Mouse (Mus musculus) limb, embryonic 13.5 days (tissue): Measurements from ENCODE around the gene Stambpl1. TPM values are rescaled to one million over a fixed set of nuclear protein-coding genes. Genes with fewer than 3 reads are reported as not detected.

Experiments
- ATAC-seq: fragments of 200-750 bp; cut with Nextera tagmentation; 2 replicates; pipeline ENCODE4 v1.8.0; 2017; ENCODE audit warnings: low read depth, moderate number of reproducible peaks, moderate TSS enrichment; ENCODE audit not compliant: low FRiP score
- H3K27ac ChIP-seq: fragments of 300-500 bp; sonication (generic); 2 replicates; pipeline ENCODE4 v1.5.1; 2015; ENCODE audit warnings: inconsistent platforms, mild to moderate bottlenecking, moderate library complexity
- H3K27me3 ChIP-seq: fragments of 300-500 bp; sonication (generic); 2 replicates; pipeline ENCODE4 v1.6.1; 2015; ENCODE audit warnings: mild to moderate bottlenecking, inconsistent platforms
- H3K36me3 ChIP-seq: fragments of 300-500 bp; sonication (generic); 2 replicates; pipeline ENCODE4 v1.6.1; 2015; ENCODE audit warnings: inconsistent platforms, mild to moderate bottlenecking, moderate library complexity
- H3K4me1 ChIP-seq: fragments of 300-500 bp; sonication (generic); 2 replicates; pipeline ENCODE4 v1.6.1; 2015; ENCODE audit warnings: inconsistent platforms
- H3K4me2 ChIP-seq: fragments of 300-500 bp; sonication (generic); replicated peaks from 2 replicates; pipeline ENCODE4 v1.6.1; 2015; ENCODE audit warnings: inconsistent platforms, mild to moderate bottlenecking, moderate library complexity
- H3K4me3 ChIP-seq: fragments of 300-500 bp; sonication (generic); 2 replicates; pipeline ENCODE4 v1.5.1; 2015; ENCODE audit warnings: moderate library complexity, mild to moderate bottlenecking, inconsistent platforms
- H3K9ac ChIP-seq: fragments of 300-500 bp; sonication (generic); 2 replicates; pipeline ENCODE4 v1.6.1; 2015; ENCODE audit warnings: mild to moderate bottlenecking, inconsistent platforms
- H3K9me3 ChIP-seq: fragments of 300-500 bp; sonication (generic); 2 replicates; pipeline ENCODE4 v1.6.1; 2016; ENCODE audit warnings: inconsistent platforms
- WGBS: fragments of 180-500 bp; shearing (Covaris S2); methylation state at CpG from one replicate; pipeline ENCODE4 v1.1.7; 2015; 5-methylcytosine and 5-hydroxymethylcytosine counted together
- polyA plus RNA-seq: library from polyadenylated mRNA; unstranded; fragments of >200 nt; fragmentation: Nextera tagmentation; extraction: Ambion mirVana; gene quantifications from 2 replicates; pipeline ENCODE4 v1.2.1, GENCODE M21; 2015

Stambpl1 gene
- polyA plus RNA-seq, 1 experiment from 2014 or later: 18.6 TPM

DNA sequence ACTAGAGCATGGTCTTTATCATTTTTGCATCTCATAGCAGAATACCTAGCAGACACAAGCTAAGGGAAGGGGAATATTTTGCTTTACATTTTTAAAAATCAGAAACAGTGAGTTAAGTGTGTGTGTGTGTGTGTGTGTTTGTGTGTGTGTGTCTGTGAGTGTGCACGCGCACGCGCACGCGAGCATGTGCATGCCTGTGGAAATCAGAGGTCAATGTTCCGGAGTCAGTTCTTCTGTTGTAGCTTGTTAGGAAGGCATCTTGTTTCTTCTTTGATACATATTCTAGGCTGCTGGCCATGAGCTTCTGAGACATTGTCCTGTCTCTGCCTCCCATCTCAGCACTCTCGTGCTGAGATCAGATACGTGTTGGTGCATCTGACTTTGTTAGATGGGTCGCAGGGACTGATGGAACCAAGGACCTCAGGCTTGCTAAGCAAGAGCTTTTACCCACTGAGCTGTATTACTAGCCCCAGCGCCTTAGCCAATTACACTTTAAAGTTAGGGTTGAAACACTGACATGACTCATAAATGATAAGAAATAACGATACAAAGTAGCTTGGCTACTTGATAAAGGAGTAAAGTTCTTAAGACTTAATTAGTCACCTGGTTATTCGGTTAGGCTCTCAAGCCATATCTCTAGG lies 78.9 kb downstream of the Stambpl1 start:
- no peak for ATAC-seq
- 89% methylated on average over 13 of the region's 13 CpGs for WGBS
- H3K9ac ChIP-seq: no peak overlapping the region
- no peak overlapping the region for H3K27ac ChIP-seq
- H3K4me3 ChIP-seq: no peak overlapping the region
- no peak overlapping the region for H3K4me2 ChIP-seq
- no peaks in the 10 kb centered on the region for H3K9me3 ChIP-seq
- no peaks in the 10 kb centered on the region for H3K36me3 ChIP-seq
- H3K4me1 ChIP-seq: no peaks in the 10 kb centered on the region
- H3K27me3 ChIP-seq: no peaks in the 10 kb centered on the region

DNA sequence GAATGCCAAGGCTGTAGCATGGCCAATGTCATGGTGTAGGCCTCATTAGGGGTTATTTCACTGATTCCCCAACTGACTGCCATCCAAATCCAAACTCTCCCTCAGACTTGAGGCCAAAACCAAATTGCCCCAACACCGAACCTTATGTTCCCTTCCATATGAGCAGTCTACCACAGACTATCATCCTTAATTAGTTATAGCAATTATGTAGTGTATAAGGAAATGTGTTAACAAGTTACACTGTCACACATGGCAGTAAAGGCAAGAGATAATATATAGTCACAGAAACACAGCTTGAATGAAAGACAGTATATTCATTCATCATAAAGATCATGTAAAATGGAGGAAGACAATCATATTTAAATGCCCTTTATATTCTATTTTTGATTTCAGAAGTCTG lies 81.0 kb downstream of the Stambpl1 start:
- Histone ChIP-seq H3K4me1 (no peaks in the 10 kb centered on the region), H3K9ac (no peak overlapping the region), H3K4me2 (no peak overlapping the region), H3K36me3 (no peaks in the 10 kb centered on the region), H3K9me3 (no peaks in the 10 kb centered on the region), H3K27me3 (no peaks in the 10 kb centered on the region), H3K4me3 (no peak overlapping the region), H3K27ac (no peak overlapping the region)
- 94% methylated on average over 1 of the region's 1 CpGs for WGBS
- no peak for ATAC-seq

DNA sequence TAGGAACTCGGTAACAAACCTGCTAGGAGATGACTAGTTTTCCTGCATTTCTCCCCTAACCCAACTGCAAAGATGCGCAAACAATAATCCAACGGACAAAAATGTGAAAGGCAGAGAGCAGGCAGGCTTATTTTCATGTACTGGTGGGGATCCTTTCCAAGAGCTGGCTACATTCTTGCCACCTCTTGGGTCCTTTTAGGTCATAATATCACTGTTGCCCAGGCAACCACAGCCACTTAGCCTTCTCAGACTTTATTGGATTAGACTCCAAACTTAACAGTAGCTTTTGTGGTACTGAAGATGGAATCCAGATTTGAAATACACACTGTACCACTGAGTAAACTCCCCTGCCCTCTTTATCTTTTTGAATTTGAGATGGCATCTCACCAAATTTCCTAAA lies 86.0 kb downstream of the Stambpl1 start:
- H3K9ac ChIP-seq: no peak overlapping the region
- no peak overlapping the region for H3K4me3 ChIP-seq
- WGBS: 63% methylated on average over 3 of the region's 3 CpGs
- H3K4me2 ChIP-seq: no peak overlapping the region
- no peaks in the 10 kb centered on the region for H3K9me3 ChIP-seq
- H3K36me3 ChIP-seq: no peaks in the 10 kb centered on the region
- no peaks in the 10 kb centered on the region for H3K27me3 ChIP-seq
- H3K27ac ChIP-seq: 0 out of 2 replicates have a peak overlapping the region, but pooled peaks have one; percentile 11
- H3K4me1 ChIP-seq: no peaks in the 10 kb centered on the region
- ATAC-seq: peak; percentile 85; the same call in 1 of the 2 replicates

DNA sequence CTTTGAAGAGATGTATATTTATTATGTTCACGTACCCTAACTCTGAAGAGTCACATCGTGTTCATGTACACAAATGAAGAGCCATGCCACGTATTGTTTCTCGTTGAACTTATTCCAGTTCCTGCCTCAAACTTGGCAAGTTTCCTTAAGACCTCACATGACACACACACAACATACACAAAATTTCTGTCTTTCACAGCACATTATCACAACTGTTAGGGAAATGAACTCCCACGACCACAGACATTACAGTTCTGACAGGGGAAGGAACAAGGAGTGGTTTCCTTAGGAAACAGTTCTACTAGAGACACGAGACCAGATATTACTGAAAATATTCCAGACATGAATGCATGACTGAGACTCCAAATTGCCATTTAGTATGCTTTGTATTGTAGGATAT lies 91.6 kb downstream of the Stambpl1 start:
- H3K9ac ChIP-seq: no peak overlapping the region
- H3K36me3 ChIP-seq: no peaks in the 10 kb centered on the region
- no peak overlapping the region for H3K4me2 ChIP-seq
- no peak overlapping the region for H3K27ac ChIP-seq
- no peak for ATAC-seq
- H3K4me3 ChIP-seq: no peak overlapping the region
- H3K4me1 ChIP-seq: no peaks in the 10 kb centered on the region
- H3K9me3 ChIP-seq: no peaks in the 10 kb centered on the region
- no peaks in the 10 kb centered on the region for H3K27me3 ChIP-seq
- WGBS: 79% methylated on average over 6 of the region's 6 CpGs

DNA sequence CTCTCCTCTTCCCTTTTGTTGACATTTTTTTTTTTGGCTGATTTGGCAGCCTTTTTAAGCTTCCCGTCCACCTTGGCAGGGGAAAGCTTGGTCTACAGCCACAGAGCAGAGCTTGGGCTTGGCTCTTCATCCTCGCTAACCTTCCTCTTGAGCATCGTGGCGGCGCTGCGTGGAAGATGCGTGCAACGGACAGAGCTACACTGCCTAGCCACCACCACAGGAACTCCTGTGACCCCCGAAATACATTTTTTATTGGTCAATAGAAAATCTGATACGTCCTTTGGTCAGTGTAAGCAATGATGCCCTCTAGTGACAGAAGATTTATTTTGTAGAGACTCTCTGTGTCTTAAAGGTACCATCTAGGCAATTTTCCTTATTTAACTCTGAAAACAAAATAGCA lies 92.4 kb downstream of the Stambpl1 start:
- H3K9me3 ChIP-seq: no peaks in the 10 kb centered on the region
- no peaks in the 10 kb centered on the region for H3K27me3 ChIP-seq
- no peak overlapping the region for H3K27ac ChIP-seq
- no peak overlapping the region for H3K4me3 ChIP-seq
- H3K36me3 ChIP-seq: no peaks in the 10 kb centered on the region
- H3K4me1 ChIP-seq: no peaks in the 10 kb centered on the region
- no peak overlapping the region for H3K9ac ChIP-seq
- 60% methylated on average over 10 of the region's 10 CpGs for WGBS
- H3K4me2 ChIP-seq: no peak overlapping the region; the same call in 1 of the 2 replicates
- no peak for ATAC-seq

DNA sequence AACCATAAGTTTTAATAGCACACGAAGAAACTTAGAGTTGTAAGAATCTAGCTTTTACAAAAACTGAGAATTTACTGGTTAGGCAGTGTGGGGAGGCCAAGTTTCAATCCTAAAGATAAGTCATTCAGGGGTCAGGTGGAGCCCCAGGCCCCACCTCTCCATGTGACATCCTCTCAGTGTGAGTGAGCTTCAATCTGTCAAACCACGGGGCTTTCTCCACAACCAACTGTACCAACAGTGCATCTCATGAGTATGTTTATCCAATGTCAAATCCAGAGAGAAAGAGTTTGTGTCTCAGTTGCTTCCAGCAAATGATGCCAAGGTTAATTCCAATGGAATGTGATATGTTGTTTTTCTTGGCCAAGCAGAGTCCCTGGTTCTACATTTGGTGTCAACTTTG lies 92.8 kb downstream of the Stambpl1 start:
- Histone ChIP-seq H3K36me3 (no peaks in the 10 kb centered on the region), H3K27me3 (no peaks in the 10 kb centered on the region), H3K9ac (no peak overlapping the region), H3K27ac (no peak overlapping the region), H3K4me3 (no peak overlapping the region), H3K4me2 (no peak overlapping the region), H3K9me3 (no peaks in the 10 kb centered on the region), H3K4me1 (no peaks in the 10 kb centered on the region)
- ATAC-seq: no peak
- 53% methylated on average over 2 of the region's 2 CpGs for WGBS

DNA sequence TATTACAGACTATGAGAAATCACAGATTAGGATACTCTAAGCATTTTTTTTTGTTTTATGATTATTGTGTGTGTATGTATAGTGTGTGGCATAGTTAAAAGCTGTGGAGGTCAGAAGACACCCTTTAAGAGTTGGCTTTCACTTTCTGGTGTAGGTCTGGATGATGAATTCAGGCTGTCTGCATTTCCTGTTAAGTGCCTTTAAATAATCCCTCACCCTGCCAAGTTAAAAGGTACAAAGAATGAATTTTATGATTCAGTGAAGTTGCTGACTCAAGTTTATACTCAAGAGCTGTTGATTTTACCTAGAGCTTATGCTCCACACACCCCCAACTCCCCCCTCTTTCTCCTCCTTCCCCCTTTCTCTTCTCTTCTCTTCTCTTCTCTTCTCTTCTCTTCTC lies 95.2 kb downstream of the Stambpl1 start:
- no peak overlapping the region for H3K4me2 ChIP-seq
- no peaks in the 10 kb centered on the region for H3K9me3 ChIP-seq
- H3K27me3 ChIP-seq: peaks cover 5% of the 10 kb centered on the region
- peaks cover 10% of the 10 kb centered on the region for H3K4me1 ChIP-seq
- H3K9ac ChIP-seq: no peak overlapping the region
- H3K36me3 ChIP-seq: no peaks in the 10 kb centered on the region
- no peak overlapping the region for H3K4me3 ChIP-seq
- no peak for ATAC-seq
- H3K27ac ChIP-seq: no peak overlapping the region

DNA sequence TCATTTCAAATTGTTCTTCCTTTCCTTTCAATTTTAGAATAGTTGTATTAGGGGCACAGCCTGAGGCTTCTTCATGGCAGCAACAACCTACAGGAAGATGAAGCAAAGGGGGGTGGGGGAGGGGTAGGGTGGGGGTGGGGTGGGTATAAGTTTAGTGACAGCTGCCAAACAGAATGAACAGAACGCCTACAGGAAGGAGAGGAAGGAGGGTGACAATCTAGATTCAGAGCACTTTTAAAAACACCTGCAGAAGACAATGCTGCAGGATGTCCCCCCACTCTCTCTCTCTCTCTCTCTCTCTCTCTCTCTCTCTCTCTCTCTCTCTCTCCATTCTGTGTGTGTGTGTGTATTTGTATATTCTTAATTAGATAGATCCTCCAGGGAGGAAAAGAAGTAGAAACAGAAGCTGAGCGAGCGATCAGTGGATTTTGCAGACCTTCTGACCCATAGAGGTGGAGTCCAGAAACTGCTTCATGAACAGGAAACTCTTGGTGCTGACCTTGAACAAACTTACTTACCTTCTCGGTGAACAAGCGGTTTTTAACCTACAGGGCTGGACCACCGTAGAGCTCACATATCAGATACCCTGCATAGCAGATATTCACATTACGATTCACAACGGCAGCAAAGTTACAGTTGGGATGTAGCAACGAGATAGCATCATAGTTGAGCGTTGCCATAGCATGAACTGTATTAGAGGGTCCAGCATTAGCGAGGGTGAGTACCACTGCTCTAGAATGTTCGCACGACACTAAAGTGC lies 95.8 kb downstream of the Stambpl1 start:
- H3K27me3 ChIP-seq: peaks cover 9% of the 10 kb centered on the region
- no peak overlapping the region for H3K27ac ChIP-seq
- H3K9me3 ChIP-seq: no peaks in the 10 kb centered on the region
- no peak overlapping the region for H3K4me2 ChIP-seq
- no peaks in the 10 kb centered on the region for H3K36me3 ChIP-seq
- ATAC-seq: no peak
- 83% methylated on average over 13 of the region's 13 CpGs for WGBS
- H3K4me3 ChIP-seq: no peak overlapping the region
- peaks cover 10% of the 10 kb centered on the region for H3K4me1 ChIP-seq
- no peak overlapping the region for H3K9ac ChIP-seq

DNA sequence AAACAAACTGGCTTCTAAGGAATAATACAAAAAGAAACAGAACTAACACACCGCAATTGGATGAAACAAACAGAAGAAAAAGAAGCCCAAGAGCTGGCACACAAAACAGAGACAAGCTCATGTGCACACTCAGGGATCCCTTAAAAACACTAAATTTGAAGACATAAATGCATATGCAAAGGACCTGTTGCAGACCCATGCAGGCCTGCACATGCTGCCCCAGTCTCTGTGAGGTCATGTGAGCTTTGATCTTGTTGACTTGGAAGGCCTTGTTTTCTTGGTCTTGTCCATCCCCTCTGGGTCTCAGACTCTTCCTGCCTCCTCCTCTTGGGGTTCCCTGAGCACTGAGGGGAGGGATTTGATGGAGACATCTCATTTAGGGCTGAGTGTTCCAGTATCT lies 96.7 kb downstream of the Stambpl1 start:
- WGBS: 96% methylated on average over 1 of the region's 1 CpGs
- H3K9ac ChIP-seq: no peak overlapping the region
- H3K9me3 ChIP-seq: no peaks in the 10 kb centered on the region

More for the DNA sequence above, 96.7 kb downstream of the Stambpl1 start:
- peaks cover 10% of the 10 kb centered on the region for H3K4me1 ChIP-seq
- no peak overlapping the region for H3K4me3 ChIP-seq
- H3K4me2 ChIP-seq: no peak overlapping the region
- H3K36me3 ChIP-seq: no peaks in the 10 kb centered on the region
- no peak for ATAC-seq
- peaks cover 9% of the 10 kb centered on the region for H3K27me3 ChIP-seq
- H3K27ac ChIP-seq: no peak overlapping the region; the same call in 1 of the 2 replicates

Other genes starting within 250 kb of the Stambpl1 start
- gene Lipf, start 231.0 kb upstream of the Stambpl1 start, polyA plus RNA-seq: 0.13 TPM in 1 of 2 replicates, not detected in the other
- gene Lipk, start 183.9 kb upstream of the Stambpl1 start, polyA plus RNA-seq: 0.09 and 0.13 TPM in 2 replicates
- not detected in 2 replicates for gene Lipn, start 124.9 kb upstream of the Stambpl1 start, polyA plus RNA-seq
- 0.46 and 0.98 TPM in 2 replicates for gene Lipm, start 91.3 kb upstream of the Stambpl1 start, polyA plus RNA-seq
- gene Ankrd22, start 26.2 kb upstream of the Stambpl1 start, polyA plus RNA-seq: 1.4 and 2.2 TPM in 2 replicates
- gene Acta2, start 63.4 kb downstream of the Stambpl1 start, polyA plus RNA-seq: 262 and 263 TPM in 2 replicates
- 2.4 and 4.3 TPM in 2 replicates for gene Fas, start 98.4 kb downstream of the Stambpl1 start, polyA plus RNA-seq